Mouse (Mus musculus) liver, postnatal 0 days (tissue): ENCODE data around the gene Ssu2.

Experiments
- CTCF ChIP-seq: sonication (generic); IDR thresholded peaks from 2 replicates; pipeline ENCODE4 v1.5.1; 2016; ENCODE audit warnings: antibody characterized with exemption, low read depth
- EP300 ChIP-seq: IDR thresholded peaks from 2 replicates; pipeline ENCODE4 v1.6.1; 2016; ENCODE audit warnings: antibody characterized with exemption, low read depth, mild to moderate bottlenecking

DNA sequence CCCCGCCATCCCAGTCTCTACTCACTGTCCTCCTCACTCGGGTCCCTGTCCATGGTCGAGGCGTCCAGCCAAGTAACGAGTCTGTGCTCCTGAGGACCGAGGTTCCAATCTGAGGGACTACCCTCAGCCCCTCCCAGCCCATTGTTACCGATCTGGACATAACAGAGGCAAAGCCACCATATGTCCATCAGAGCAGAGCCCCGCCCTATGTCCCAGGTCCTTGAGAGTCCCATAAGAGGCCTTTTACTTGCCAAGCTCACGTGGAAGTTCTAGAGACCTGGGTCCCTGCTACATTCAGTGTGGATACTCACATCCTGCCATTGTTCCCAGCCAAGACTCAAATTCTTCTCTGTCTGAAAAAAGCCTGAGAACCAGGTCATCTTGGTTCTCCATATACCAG is at the start of gene Ssu2:
- no peak for TF ChIP-seq CTCF
- TF ChIP-seq EP300 = no peak
